Mouse (Mus musculus) megakaryocyte, embryonic 14.5 days (primary cell): ENCODE results near the gene Fam189a2. TPM values are rescaled to one million over a fixed set of nuclear protein-coding genes. Genes with fewer than 3 reads are reported as not detected.

ENCODE experiments used
- H3K27me3 ChIP-seq: replicated peaks from 2 replicates; pipeline ENCODE3; 2012; ENCODE audit warnings: inconsistent platforms
- H3K36me3 ChIP-seq: replicated peaks from 2 replicates; pipeline ENCODE3; 2012; ENCODE audit warnings: low read length, inconsistent platforms, mixed read lengths
- H3K4me1 ChIP-seq: 2 replicates; pipeline ENCODE4 v1.6.1; 2012; ENCODE audit warnings: inconsistent platforms
- H3K4me3 ChIP-seq: replicated peaks from 2 replicates; pipeline ENCODE3; 2012; ENCODE audit warnings: moderate library complexity, mild to moderate bottlenecking, inconsistent platforms
- H3K9me3 ChIP-seq: 2 replicates; pipeline ENCODE4 v1.6.1; 2012; ENCODE audit warnings: inconsistent platforms
- FLI1 ChIP-seq: IDR thresholded peaks from 2 replicates; pipeline ENCODE4 v1.6.1; 2012; ENCODE audit warnings: low read length, inconsistent platforms, mixed read lengths
- GATA1 ChIP-seq: IDR thresholded peaks from 3 replicates; pipeline ENCODE4 v1.6.1; 2012; ENCODE audit warnings: mixed read lengths, low read length, inconsistent platforms, borderline replicate concordance
- polyA plus RNA-seq: library from polyadenylated mRNA; stranded (reverse); fragments of >175 nt; gene quantifications from 2 replicates; pipeline ENCODE4 v1.2.3, GENCODE M21; 2012; ENCODE audit warnings: low replicate concordance; ENCODE audit not compliant: insufficient read depth

The Fam189a2 gene
- polyA plus RNA-seq, 1 experiment = not detected

- H3K4me1 ChIP-seq = peaks cover 15% of the 10 kb centered on the region
- H3K4me3 ChIP-seq = no peak overlapping the region
- TF ChIP-seq FLI1 (no peak), GATA1 (no peak)
- H3K27me3 ChIP-seq = peaks cover 15% of the 10 kb centered on the region
- no peaks in the 10 kb centered on the region for H3K36me3 ChIP-seq
- H3K9me3 ChIP-seq = no peaks in the 10 kb centered on the region
Measured at GRCm38 (mm10) chr19:24017892-24018291, 12.9 kb downstream of the Fam189a2 start.

DNA sequence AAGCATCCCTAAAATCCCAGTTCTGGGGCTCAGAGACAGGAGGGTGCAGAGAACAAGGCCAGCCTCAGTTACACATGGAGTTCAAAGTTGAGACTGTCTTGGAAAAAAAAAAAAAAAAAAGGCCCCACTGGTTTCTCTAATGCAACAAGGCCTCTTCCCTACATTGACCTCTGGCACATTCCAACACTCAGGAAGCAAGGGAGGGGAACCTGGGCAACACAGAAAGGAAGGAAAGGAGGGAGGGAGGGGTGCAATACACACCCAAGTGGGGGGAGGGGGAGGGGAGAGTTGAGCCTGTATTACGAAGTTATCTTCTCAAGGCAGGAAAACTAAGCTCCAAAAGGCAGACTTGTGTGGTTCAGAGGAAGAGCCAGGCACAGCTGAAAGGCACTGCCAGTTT lies 13.4 kb downstream of the Fam189a2 start:
- peaks cover 15% of the 10 kb centered on the region for H3K4me1 ChIP-seq
- TF ChIP-seq FLI1 (no peak), GATA1 (no peak)
- H3K9me3 ChIP-seq = no peaks in the 10 kb centered on the region
- no peaks in the 10 kb centered on the region for H3K36me3 ChIP-seq
- peaks cover 16% of the 10 kb centered on the region for H3K27me3 ChIP-seq
- no peak overlapping the region for H3K4me3 ChIP-seq

DNA sequence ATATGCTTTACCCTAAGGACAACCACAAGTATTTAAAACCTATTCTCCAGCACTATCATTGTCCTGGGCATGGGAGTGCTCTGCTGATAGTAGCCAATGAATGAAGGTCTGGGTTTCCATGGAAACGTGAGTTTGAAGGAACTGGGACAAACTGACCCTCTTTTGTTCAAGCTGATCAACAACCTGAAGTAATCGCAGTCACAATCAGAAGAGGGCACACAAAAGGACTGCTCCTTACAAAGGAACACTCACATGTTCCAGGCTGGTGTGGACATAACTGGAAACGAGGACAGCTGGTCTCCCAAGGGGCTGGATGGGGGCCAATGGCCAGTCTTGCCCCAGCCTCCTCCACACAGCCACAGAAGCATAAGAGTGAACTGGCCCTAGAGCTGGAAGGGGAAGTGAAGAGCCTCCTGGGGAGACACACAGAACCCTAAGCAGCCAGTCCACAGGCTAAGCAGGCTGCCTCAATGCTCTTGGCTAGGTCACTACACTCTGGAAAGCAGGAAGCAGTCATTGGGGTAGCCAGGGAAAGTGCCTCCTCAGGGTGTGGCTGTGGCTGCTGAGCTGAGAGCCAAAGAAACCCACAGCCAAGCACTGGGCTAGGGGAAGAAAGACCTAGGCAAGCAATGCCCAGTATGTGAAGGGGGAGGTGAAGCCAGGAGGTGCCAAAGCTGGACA lies 14.0 kb downstream of the Fam189a2 start:
- Histone ChIP-seq H3K9me3 (no peaks in the 10 kb centered on the region), H3K27me3 (peaks cover 17% of the 10 kb centered on the region), H3K4me3 (no peak overlapping the region), H3K4me1 (peaks cover 15% of the 10 kb centered on the region), H3K36me3 (no peaks in the 10 kb centered on the region)
- TF ChIP-seq FLI1 (no peak), GATA1 (no peak)

DNA sequence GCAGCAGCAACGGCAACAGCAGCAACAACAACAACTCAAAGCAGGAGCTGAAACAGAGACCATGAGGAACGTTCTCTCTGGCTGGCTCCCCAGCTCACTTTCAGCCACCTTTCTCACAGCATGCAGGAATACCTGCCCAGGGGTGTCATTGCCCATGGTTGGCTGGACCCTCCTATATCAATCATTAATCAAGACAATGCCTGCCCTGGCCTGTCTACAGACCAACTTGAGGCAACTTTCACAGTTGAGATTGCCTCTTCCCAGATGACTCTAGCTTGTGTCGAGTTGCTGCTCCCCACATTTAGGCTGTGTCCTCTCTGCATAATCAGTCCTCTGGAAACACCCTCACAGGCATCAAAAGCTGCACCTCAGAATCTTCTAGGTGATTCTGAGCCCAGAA lies 17.6 kb downstream of the Fam189a2 start:
- TF ChIP-seq GATA1 (no peak), FLI1 (no peak)
- Histone ChIP-seq H3K36me3 (no peaks in the 10 kb centered on the region), H3K27me3 (peaks cover 13% of the 10 kb centered on the region), H3K4me3 (no peak overlapping the region), H3K9me3 (no peaks in the 10 kb centered on the region), H3K4me1 (peaks cover 15% of the 10 kb centered on the region)

- Histone ChIP-seq H3K9me3 (no peaks in the 10 kb centered on the region), H3K4me3 (no peak overlapping the region), H3K27me3 (peaks cover 13% of the 10 kb centered on the region), H3K36me3 (no peaks in the 10 kb centered on the region), H3K4me1 (peaks cover 9% of the 10 kb centered on the region)
- TF ChIP-seq GATA1 (no peak), FLI1 (no peak)
Measured at GRCm38 (mm10) chr19:24012479-24012878, 18.3 kb downstream of the Fam189a2 start.

DNA sequence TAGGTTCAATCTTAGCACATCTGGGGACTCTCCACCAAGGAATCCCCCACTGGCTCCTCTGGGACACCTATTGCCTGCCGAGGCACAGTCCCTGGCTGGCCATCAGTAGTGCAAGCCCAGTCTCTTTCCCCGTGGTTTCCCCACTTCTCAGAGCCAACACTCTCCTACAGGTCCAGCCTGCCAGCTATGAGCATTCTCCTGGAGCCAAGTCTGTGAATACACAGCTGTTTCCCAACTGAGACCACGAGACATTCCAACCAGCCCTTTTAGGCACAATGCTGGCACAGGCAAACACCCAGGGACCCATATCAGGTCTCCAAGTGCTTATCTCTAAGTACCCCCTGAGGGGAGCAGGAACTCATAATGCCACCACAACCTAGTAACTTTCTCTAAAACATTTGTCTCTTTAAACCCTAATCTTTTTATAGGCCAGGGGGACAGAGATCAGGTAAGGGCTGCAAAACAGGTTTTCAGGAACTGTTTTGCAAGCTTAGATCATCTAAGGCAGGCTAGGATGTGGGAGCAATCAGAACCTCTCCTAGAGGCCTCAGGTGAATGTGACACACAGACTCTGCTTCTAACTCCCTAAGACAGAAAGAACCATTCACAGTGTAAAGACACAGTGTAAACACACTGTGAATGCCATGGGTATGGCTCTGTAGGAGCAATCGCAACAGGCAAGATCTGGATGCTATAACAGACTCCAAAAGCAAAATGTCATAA lies 23.0 kb downstream of the Fam189a2 start:
- H3K4me1 ChIP-seq = no peaks in the 10 kb centered on the region
- H3K27me3 ChIP-seq = peaks cover 9% of the 10 kb centered on the region
- H3K4me3 ChIP-seq = no peak overlapping the region
- H3K36me3 ChIP-seq = no peaks in the 10 kb centered on the region
- no peak for TF ChIP-seq FLI1
- TF ChIP-seq GATA1 = no peak
- no peaks in the 10 kb centered on the region for H3K9me3 ChIP-seq

DNA sequence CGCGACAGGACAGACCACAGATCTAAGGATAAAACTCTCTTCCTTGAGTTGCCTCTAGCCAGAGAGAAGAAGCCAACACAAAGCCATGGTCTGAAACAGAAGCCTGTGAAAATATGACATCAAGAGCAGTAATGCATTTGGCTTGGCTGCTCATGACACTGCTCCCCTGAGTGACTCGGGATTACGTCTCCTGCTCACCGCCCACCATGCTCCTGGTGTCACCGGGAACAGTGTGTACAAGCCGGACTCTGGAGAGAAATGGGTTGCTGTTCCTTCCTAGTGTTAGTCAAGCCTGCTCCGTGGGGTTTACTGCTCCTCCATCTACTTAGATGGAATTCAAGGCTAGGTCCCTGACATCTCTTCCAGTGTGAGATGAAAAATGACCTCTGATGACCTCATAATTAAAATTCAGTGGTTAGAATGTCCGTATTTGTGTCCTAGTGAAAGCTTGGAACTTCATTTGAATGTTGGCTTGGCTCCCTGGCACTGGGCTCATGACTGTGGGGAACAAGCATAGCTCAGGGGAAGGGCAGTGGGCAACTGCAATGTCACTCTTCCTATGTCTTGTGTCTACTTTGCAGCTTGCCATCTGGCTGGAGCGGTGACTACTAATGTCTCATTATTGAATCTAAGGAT lies 23.7 kb downstream of the Fam189a2 start:
- Histone ChIP-seq H3K27me3 (peaks cover 8% of the 10 kb centered on the region), H3K9me3 (no peaks in the 10 kb centered on the region), H3K4me3 (no peak overlapping the region), H3K36me3 (no peaks in the 10 kb centered on the region), H3K4me1 (no peaks in the 10 kb centered on the region)
- TF ChIP-seq FLI1 = no peak
- TF ChIP-seq GATA1 = no peak

DNA sequence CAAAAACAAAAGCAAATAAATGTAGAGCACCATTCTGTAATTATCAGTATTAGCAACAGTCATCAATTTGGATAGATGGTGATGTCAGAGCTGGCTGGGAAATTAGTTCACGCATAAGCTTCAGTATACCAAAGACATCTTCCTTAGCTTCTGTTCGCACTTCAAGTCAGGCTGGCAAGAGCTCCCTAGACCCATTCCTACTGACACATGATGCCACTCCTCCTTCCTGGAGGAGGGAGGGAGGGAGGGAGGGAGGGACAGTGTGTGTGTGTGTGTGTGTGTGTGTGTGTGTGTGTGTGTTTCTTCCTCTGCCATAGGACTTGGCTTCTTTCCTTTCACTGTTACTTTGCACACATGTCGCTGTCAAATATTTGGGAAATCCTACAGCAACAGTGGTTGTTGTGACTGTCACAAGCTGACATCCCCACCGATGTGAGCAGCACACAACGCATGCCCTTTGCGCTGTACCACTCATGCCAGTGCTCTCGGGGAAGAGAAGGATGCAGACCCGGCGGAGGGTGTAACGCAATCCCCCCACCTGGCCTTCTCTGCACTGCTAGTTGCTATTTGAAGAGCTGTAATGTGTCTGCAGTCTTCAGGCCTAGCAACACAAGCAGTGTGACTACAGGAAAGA lies 34.9 kb downstream of the Fam189a2 start:
- TF ChIP-seq GATA1 (no peak), FLI1 (no peak)
- no peaks in the 10 kb centered on the region for H3K36me3 ChIP-seq
- H3K4me3 ChIP-seq = no peak overlapping the region
- no peaks in the 10 kb centered on the region for H3K4me1 ChIP-seq
- peaks cover 8% of the 10 kb centered on the region for H3K27me3 ChIP-seq
- no peaks in the 10 kb centered on the region for H3K9me3 ChIP-seq

GRCm38 (mm10) chr19:23988166-23988565 lies 42.7 kb downstream of the Fam189a2 start:
- TF ChIP-seq FLI1 = no peak
- no peak for TF ChIP-seq GATA1
- peaks cover 8% of the 10 kb centered on the region for H3K9me3 ChIP-seq
- H3K27me3 ChIP-seq = peaks cover 2% of the 10 kb centered on the region
- no peak overlapping the region for H3K4me3 ChIP-seq
- no peaks in the 10 kb centered on the region for H3K4me1 ChIP-seq
- no peaks in the 10 kb centered on the region for H3K36me3 ChIP-seq
